In the genomic region with DNA sequence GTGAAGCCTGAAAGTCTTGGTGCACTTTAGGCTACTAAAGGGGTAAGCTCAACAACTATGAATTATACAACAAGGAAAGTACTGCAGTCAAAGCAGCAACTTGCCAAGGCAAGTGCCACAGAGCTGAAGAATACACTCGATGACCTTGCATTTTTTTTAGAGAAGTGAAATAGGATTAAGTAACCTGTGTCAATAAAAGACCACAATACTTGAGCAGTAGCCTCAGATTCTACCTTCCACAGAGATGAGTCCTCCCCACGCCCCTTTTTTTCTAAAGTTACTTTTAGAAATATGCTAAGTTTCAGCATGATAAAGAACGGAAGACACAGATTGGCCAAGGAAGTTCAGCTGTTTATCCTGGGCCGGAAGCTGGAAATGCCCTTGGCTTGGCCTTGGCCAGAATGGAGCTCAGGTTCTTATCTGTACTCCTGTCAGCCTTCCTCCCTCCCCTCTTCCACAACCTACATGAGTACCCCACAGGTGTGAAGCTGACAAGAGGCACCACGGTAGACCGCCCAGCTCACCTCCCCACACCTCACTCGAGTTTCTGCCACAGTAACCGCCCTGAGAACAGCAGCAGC, we compare ENCODE assay signal across 21 mouse cellular contexts. TPM values are rescaled to one million over a fixed set of nuclear protein-coding genes. Genes with fewer than 3 reads are reported as not detected.
A peak's percentile ranks its signal among the peaks of the same experiment; 100 is the strongest.
DNase-seq lines count a peak whose midpoint lies in the region; ATAC-seq and TF ChIP-seq lines count a peak whose summit lies in the region.
"Had no signal": no experiment of that assay in that cellular context is flagged by ENCODE, and none has a peak within 500 bp of the region (broad histone marks: within the 10 kb centered on the region; RNA-seq: fewer than 3 reads in every experiment).

No protein-coding gene starts in this region.

- no peak for TF ChIP-seq RAD21 in MEL (IDR thresholded peaks at IDR 0.05; ENCODE audit: low read depth, low read length)

- no peak overlapping the region for H3K9ac ChIP-seq in liver, embryonic 15.5 days
- no peak overlapping the region for H3K9ac ChIP-seq in liver, embryonic 11.5 days (ENCODE audit: low read depth, low read length)
- no peak overlapping the region for H3K9ac ChIP-seq in MEL (ENCODE audit: control insufficient read depth, low read depth, low read length, poor library complexity, severe bottlenecking)
- no peak overlapping the region for H3K9ac ChIP-seq in intestine, embryonic 16.5 days (ENCODE audit: low read depth, low read length)
- H3K9ac ChIP-seq: embryonic facial prominence, embryonic 12.5 days; forebrain, embryonic 13.5 days; hindbrain, embryonic 13.5 days; liver, embryonic 13.5 days; neural tube, embryonic 12.5 days had no signal

- ATAC-seq in liver, embryonic 15.5 days (ENCODE audit: insufficient read depth) = no peak
- ATAC-seq in liver, embryonic 11.5 days (replicated peaks; ENCODE audit: low FRiP score) = no peak
- ATAC-seq in granulocyte monocyte progenitor cell, adult 5-6 weeks (replicated peaks; ENCODE audit: poor library complexity, severe bottlenecking) = peak; percentile 98
- no peak for ATAC-seq in intestine, embryonic 16.5 days
- ATAC-seq: CD4-positive, CD25-positive, alpha-beta regulatory T cell, adult 4 months; forebrain, embryonic 13.5 days; inflammation-experienced regulatory T-cells, adult 6 months; lung, postnatal 0 days had no signal

- 0 out of 2 replicates have a peak overlapping the region, but pooled peaks have one; percentile 16 for H3K27ac ChIP-seq in liver, embryonic 15.5 days (replicated peaks)
- no peak overlapping the region for H3K27ac ChIP-seq in liver, embryonic 11.5 days (ENCODE audit: low read depth, low read length)
- no peak overlapping the region for H3K27ac ChIP-seq in MEL (ENCODE audit: control insufficient read depth, low read depth, low read length)
- H3K27ac ChIP-seq in intestine, embryonic 16.5 days (ENCODE audit: low read length) = no peak overlapping the region
- H3K27ac ChIP-seq: embryonic facial prominence, embryonic 12.5 days; forebrain, embryonic 13.5 days; heart, embryonic 10.5 days; hindbrain, embryonic 13.5 days; liver, embryonic 13.5 days; midbrain, embryonic 10.5 days; neural tube, embryonic 12.5 days had no signal

- no peak for TF ChIP-seq POLR2A in MEL (IDR thresholded peaks at IDR 0.05; ENCODE audit: control insufficient read depth in 1 of 2, insufficient read depth in 1 of 2, low read depth in 1 of 2, low read length in 2 of 2, poor library complexity in 1 of 2)

- TF ChIP-seq EP300 in MEL (IDR thresholded peaks at IDR 0.05; ENCODE audit: low read depth in 1 of 2, low read length in 2 of 2) = no peak

- peaks cover 29% of the 10 kb centered on the region for H3K4me1 ChIP-seq in liver, embryonic 15.5 days (replicated peaks)
- H3K4me1 ChIP-seq in liver, embryonic 11.5 days (replicated peaks; ENCODE audit: control insufficient read depth, insufficient read depth, low read length) = peaks cover 9% of the 10 kb centered on the region; the same call in 1 of the 2 replicates
- peaks cover 6 to 11% of the 10 kb centered on the region in 2 experiments; a peak in 2 of 4 replicates for H3K4me1 ChIP-seq in MEL (ENCODE audit: control insufficient read depth in 1 of 2, insufficient read depth in 2 of 2, low read length in 2 of 2)
- no peaks in the 10 kb centered on the region for H3K4me1 ChIP-seq in intestine, embryonic 16.5 days (ENCODE audit: control insufficient read depth, insufficient read depth, low read length)
- H3K4me1 ChIP-seq: embryonic facial prominence, embryonic 12.5 days; forebrain, embryonic 13.5 days; hindbrain, embryonic 13.5 days; midbrain, embryonic 10.5 days; neural tube, embryonic 12.5 days had no signal

- DNase-seq in liver, embryonic 11.5 days (ENCODE audit: low spot score) = no peak
- peak; percentile 37 for DNase-seq in MEL (ENCODE audit: low read depth, low spot score)
- DNase-seq in splenic B cell, adult 2 months (ENCODE audit: low read depth, low spot score) = peak; percentile 13
- DNase-seq in lung, postnatal 10 days = no peak
- DNase-seq: cerebellum, adult 9-10 months; gastrocnemius, postnatal 10 days; liver, embryonic 13.5 days; thymus, postnatal 25 days had no signal

- no peaks in the 10 kb centered on the region for H3K79me2 ChIP-seq in MEL (ENCODE audit: control insufficient read depth, insufficient read depth, low read length, poor library complexity)

- no peak overlapping the region for H3K4me3 ChIP-seq in liver, embryonic 15.5 days (replicated peaks)
- H3K4me3 ChIP-seq in liver, embryonic 11.5 days (ENCODE audit: low read depth, low read length) = no peak overlapping the region
- H3K4me3 ChIP-seq in MEL (ENCODE audit: control insufficient read depth in 1 of 2, insufficient read depth in 1 of 2, low read depth in 2 of 2, low read length in 2 of 2) = no peak overlapping the region
- H3K4me3 ChIP-seq in intestine, embryonic 16.5 days (ENCODE audit: low read length) = no peak overlapping the region
- H3K4me3 ChIP-seq: embryonic facial prominence, embryonic 12.5 days; erythroblast, embryonic 14.5 days; forebrain, embryonic 13.5 days; heart, embryonic 10.5 days; hindbrain, embryonic 13.5 days; liver, embryonic 13.5 days; midbrain, embryonic 10.5 days; neural tube, embryonic 12.5 days had no signal

- TF ChIP-seq CTCF in MEL (IDR thresholded peaks at IDR 0.05 in 2 of 3, conservative IDR thresholded peaks at IDR 0.05 in 1 of 3; ENCODE audit: control insufficient read depth in 1 of 3, insufficient read depth in 1 of 3, low read depth in 2 of 3, low read length in 3 of 3, poor library complexity in 1 of 3, severe bottlenecking in 1 of 3) = no peak

- WGBS in liver, embryonic 15.5 days (ENCODE audit: insufficient replicate concordance) = 63% methylated on average over 8 of the region's 8 CpGs
- 72% methylated on average over 8 of the region's 8 CpGs for WGBS in liver, embryonic 11.5 days
- 71% methylated on average over 8 of the region's 8 CpGs for WGBS in intestine, embryonic 16.5 days

- H3K9me3 ChIP-seq in liver, embryonic 15.5 days (replicated peaks) = no peaks in the 10 kb centered on the region
- no peaks in the 10 kb centered on the region for H3K9me3 ChIP-seq in liver, embryonic 11.5 days (ENCODE audit: control insufficient read depth, low read length)
- no peaks in the 10 kb centered on the region for H3K9me3 ChIP-seq in MEL (replicated peaks; ENCODE audit: insufficient read depth, low read length)
- H3K9me3 ChIP-seq in intestine, embryonic 16.5 days (ENCODE audit: control insufficient read depth, low read length) = no peaks in the 10 kb centered on the region
- H3K9me3 ChIP-seq: embryonic facial prominence, embryonic 12.5 days; forebrain, embryonic 13.5 days; heart, embryonic 10.5 days; hindbrain, embryonic 13.5 days; liver, embryonic 13.5 days; midbrain, embryonic 10.5 days; neural tube, embryonic 12.5 days had no signal

- no peaks in the 10 kb centered on the region for H3K27me3 ChIP-seq in liver, embryonic 15.5 days
- H3K27me3 ChIP-seq in liver, embryonic 11.5 days (replicated peaks; ENCODE audit: control insufficient read depth, insufficient read depth, low read length) = no peaks in the 10 kb centered on the region
- H3K27me3 ChIP-seq in MEL (ENCODE audit: control insufficient read depth in 1 of 2, insufficient read depth in 2 of 2, low read length in 2 of 2) = no peaks in the 10 kb centered on the region
- H3K27me3 ChIP-seq in splenic B cell, adult 2 months (ENCODE audit: control insufficient read depth, insufficient read depth, low read length, poor library complexity, severe bottlenecking) = no peaks in the 10 kb centered on the region
- no peaks in the 10 kb centered on the region for H3K27me3 ChIP-seq in intestine, embryonic 16.5 days (replicated peaks; ENCODE audit: control insufficient read depth, insufficient read depth, low read length)
- H3K27me3 ChIP-seq: embryonic facial prominence, embryonic 12.5 days; forebrain, embryonic 13.5 days; hindbrain, embryonic 13.5 days; liver, embryonic 13.5 days; neural tube, embryonic 12.5 days had no signal

- H3K4me2 ChIP-seq in liver, embryonic 15.5 days = no peak overlapping the region
- no peak overlapping the region for H3K4me2 ChIP-seq in liver, embryonic 11.5 days
- no peak overlapping the region for H3K4me2 ChIP-seq in intestine, embryonic 16.5 days (ENCODE audit: low read depth, low read length)
- H3K4me2 ChIP-seq: embryonic facial prominence, embryonic 12.5 days; forebrain, embryonic 13.5 days; hindbrain, embryonic 13.5 days; liver, embryonic 13.5 days; neural tube, embryonic 12.5 days had no signal

- no peaks in the 10 kb centered on the region for H3K36me3 ChIP-seq in liver, embryonic 15.5 days (replicated peaks)
- no peaks in the 10 kb centered on the region for H3K36me3 ChIP-seq in liver, embryonic 11.5 days (ENCODE audit: control insufficient read depth, insufficient read depth, low read length)
- peaks cover 0 to 16% of the 10 kb centered on the region in 2 experiments; a peak in 2 of 4 replicates for H3K36me3 ChIP-seq in MEL (ENCODE audit: control insufficient read depth in 1 of 2, insufficient read depth in 2 of 2, low read length in 2 of 2)
- 0 out of 2 replicates have a peak, but pooled peaks cover 3% of the 10 kb centered on the region for H3K36me3 ChIP-seq in splenic B cell, adult 2 months (ENCODE audit: control insufficient read depth, insufficient read depth, low read length, poor library complexity, severe bottlenecking)
- no peaks in the 10 kb centered on the region for H3K36me3 ChIP-seq in intestine, embryonic 16.5 days (ENCODE audit: control insufficient read depth, insufficient read depth, low read length)
- H3K36me3 ChIP-seq: embryonic facial prominence, embryonic 12.5 days; heart, embryonic 10.5 days; hindbrain, embryonic 13.5 days; liver, embryonic 13.5 days; midbrain, embryonic 10.5 days; neural tube, embryonic 12.5 days had no signal

TF ChIP-seq in MEL, 35 proteins besides CTCF, POLR2A, EP300 and RAD21:
- TF ChIP-seq TCF12 (IDR thresholded peaks at IDR 0.05; ENCODE audit: low read depth, low read length) (no peak), GATA1 (IDR thresholded peaks at IDR 0.05; ENCODE audit: low read depth, low read length) (no peak), JUND (IDR thresholded peaks at IDR 0.05; ENCODE audit: low read depth, low read length) (no peak), GABPA (IDR thresholded peaks at IDR 0.05; ENCODE audit: low read depth, low read length) (no peak)

RNA-seq across cellular contexts. Expression of a gene that starts 11.1 kb away (rescaled TPM):
- 6.8 and 7.2 TPM in 2 replicates for polyA plus RNA-seq in liver, embryonic 15.5 days (2015; fragmentation: Nextera tagmentation; extraction: Ambion mirVana)
- 10.0 and 11.9 TPM in 2 replicates for polyA plus RNA-seq in liver, embryonic 11.5 days (2014; fragmentation: Nextera tagmentation; extraction: Ambion mirVana)
- total RNA-seq in MEL (2012; rRNA removed) = 3.5 and 4.2 TPM in 2 replicates
- polyA plus RNA-seq in MEL (2012; ENCODE audit: insufficient read depth in 1 of 2, insufficient read length in 2 of 2, low read depth in 1 of 2, low replicate concordance in 2 of 2, missing spikeins in 1 of 2) = 10 to 100 TPM in 1 of 2 experiments, not detected in 1; 12.6 TPM
- 2.8 and 3.0 TPM in 2 replicates for total RNA-seq in granulocyte monocyte progenitor cell, adult 5-6 weeks (2014; fragmentation: Nextera tagmentation)
- total RNA-seq in granulocyte monocyte progenitor cell, adult 5-6 weeks (2017) = 3.9 and 4.0 TPM in 2 replicates
- 25.7 and 28.6 TPM in 2 replicates for polyA plus RNA-seq in intestine, embryonic 16.5 days (2015; fragmentation: Nextera tagmentation; extraction: Ambion mirVana)

Comparison
In these comparisons a context has a peak if more than half of its experiments do, and no peak if none do; other contexts are left out.
1. DNase-seq: peak in MEL (single experiment) and splenic B cell, adult 2 months (single experiment); none in liver, embryonic 11.5 days (single experiment) and lung, postnatal 10 days (single experiment).